Mouse (Mus musculus) mouse embryonic stem cell (cell line): ENCODE data around the gene Gp1ba.

Experiments
- in situ Hi-C, 2 experiments: fragments of 300-500 bp; cut with MboI; formaldehyde crosslinking; loops; 1 replicate in 1 of 2; 3 replicates in 1 of 2; pipeline ENCODE4 v1.14.3; 2019 to 2020; ENCODE audit warnings: low sequenced_read_pairs in 2 of 2, low pct_unique_long_range_greater_than_20kb in 1 of 2, mixed read lengths in 1 of 2; ENCODE audit not compliant: unreplicated experiment in 1 of 2

Gp1ba gene

GRCm38 (mm10) chr11:70623053-70623742, 15.7 kb upstream of the Gp1ba start:
- in situ Hi-C loops: loop anchor here in 1 of 2 experiments (25.0 kb wide), 1 partner anchor 211 kb away; the partner anchor contains the start of gene Pelp1

- in situ Hi-C loops: no loop called here
Measured at GRCm38 (mm10) chr11:70625473-70625872, 13.4 kb upstream of the Gp1ba start.

GRCm38 (mm10) chr11:70626877-70627276, 12.0 kb upstream of the Gp1ba start:
- in situ Hi-C loops: no loop called here

- in situ Hi-C loops: no loop called here
Measured at GRCm38 (mm10) chr11:70628431-70628830, 10.5 kb upstream of the Gp1ba start.

GRCm38 (mm10) chr11:70629557-70629956, 9.4 kb upstream of the Gp1ba start:
- in situ Hi-C loops: no loop called here

GRCm38 (mm10) chr11:70630129-70630528, 8.8 kb upstream of the Gp1ba start:
- in situ Hi-C loops: loop anchor here in 1 of 2 experiments (5.0 kb wide), 1 partner anchor 122 kb away; no protein-coding TSS in a partner anchor

GRCm38 (mm10) chr11:70635601-70636000, 3.3 kb upstream of the Gp1ba start:
- in situ Hi-C loops: no loop called here

- in situ Hi-C loops: no loop called here
Measured at GRCm38 (mm10) chr11:70637764-70638163, 1.2 kb upstream of the Gp1ba start.

GRCm38 (mm10) chr11:70638293-70638692, 629 bp upstream of the Gp1ba start:
- in situ Hi-C loops: no loop called here

- in situ Hi-C loops: no loop called here
Measured at GRCm38 (mm10) chr11:70639976-70640375, 1.1 kb downstream of the Gp1ba start.

- in situ Hi-C loops: no loop called here
Measured at GRCm38 (mm10) chr11:70641241-70641640, 2.3 kb downstream of the Gp1ba start.

GRCm38 (mm10) chr11:70643051-70643450, 4.1 kb downstream of the Gp1ba start:
- in situ Hi-C loops: no loop called here

- in situ Hi-C loops: no loop called here
Measured at GRCm38 (mm10) chr11:70644564-70645103, 5.7 kb downstream of the Gp1ba start.

GRCm38 (mm10) chr11:70645461-70646258, 6.7 kb downstream of the Gp1ba start:
- in situ Hi-C loops: no loop called here

GRCm38 (mm10) chr11:70646259-70646555, 7.3 kb downstream of the Gp1ba start:
- in situ Hi-C loops: no loop called here

GRCm38 (mm10) chr11:70646691-70647650, 8.0 kb downstream of the Gp1ba start, which contains the start of the genes Rnf167 and Slc25a11:
TSS of gene Rnf167 (plus strand) at chr11:70647235.
TSS of gene Slc25a11 (minus strand) at chr11:70647479.
- in situ Hi-C loops: no loop called here

GRCm38 (mm10) chr11:70647716-70648420, 8.9 kb downstream of the Gp1ba start:
- in situ Hi-C loops: no loop called here

- in situ Hi-C loops: no loop called here
Measured at GRCm38 (mm10) chr11:70648512-70648911, 9.6 kb downstream of the Gp1ba start.
